Mouse (Mus musculus): Measurements from ENCODE around the gene Olfr391-ps. TPM values are rescaled to one million over a fixed set of nuclear protein-coding genes. Genes with fewer than 3 reads are reported as not detected.

The Olfr391-ps gene
- not detected in 2 replicates for polyA plus RNA-seq (2015; fragmentation: Nextera tagmentation; extraction: Ambion mirVana)

DNA sequence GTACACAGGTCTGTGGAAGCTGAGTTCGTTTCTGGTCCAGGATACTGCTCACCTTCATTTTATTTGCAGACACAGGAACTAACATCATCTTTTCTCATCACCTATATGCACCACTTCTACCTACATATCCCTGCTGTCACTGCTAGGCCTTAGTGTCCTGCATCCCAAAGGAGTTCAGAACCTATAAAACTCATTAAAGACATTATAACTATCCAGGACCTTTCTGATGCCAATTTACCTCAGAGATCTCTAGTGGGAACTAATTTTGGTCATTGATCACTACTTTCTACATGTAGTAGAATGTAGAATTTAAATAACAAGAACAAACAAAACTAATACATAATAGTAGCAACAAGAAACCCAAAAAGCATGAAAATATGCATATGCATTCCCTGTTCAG is at the start of gene Olfr391-ps:
Gene Olfr391-ps (minus strand): TSS at position 101 of the 400 bp plus-strand sequence.
- H3K36me3 ChIP-seq, result no peaks in the 10 kb centered on the region
- H3K9me3 ChIP-seq, result no peaks in the 10 kb centered on the region
- H3K4me2 ChIP-seq, result no peak within 1 kb of the TSS
- no peak within 1 kb of the TSS for H3K9ac ChIP-seq
- no peaks in the 10 kb centered on the region for H3K4me1 ChIP-seq
- H3K27me3 ChIP-seq, result no peaks in the 10 kb centered on the region
- H3K27ac ChIP-seq, result no peak within 1 kb of the TSS
- WGBS, result 17% methylated on average over 1 of the region's 1 CpGs
- no peak within 1 kb of the TSS for H3K4me3 ChIP-seq
- ATAC-seq (ENCODE audit: borderline replicate concordance, extremely low read depth, low FRiP score, low TSS enrichment), result no peak

DNA sequence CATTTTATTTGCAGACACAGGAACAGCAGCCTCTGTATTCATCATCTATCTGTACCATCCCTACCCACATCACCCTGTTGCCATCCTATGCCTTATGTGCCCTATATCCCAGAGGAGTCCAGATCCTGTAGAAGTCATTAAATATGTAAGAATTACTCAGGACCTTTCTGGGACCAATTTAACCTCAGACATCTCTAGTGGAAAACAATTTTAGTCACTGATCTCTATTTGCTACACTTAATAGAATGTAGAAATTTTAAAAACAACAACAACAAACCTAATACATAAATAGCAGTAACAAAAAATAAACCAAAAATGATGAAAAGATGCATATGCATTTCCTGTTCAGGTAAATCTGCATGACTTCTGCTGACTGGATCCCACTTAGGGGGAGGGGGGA is 48.5 kb upstream of the Olfr391-ps start, which contains the start of gene Olfr393:
Gene Olfr393 (minus strand): TSS at position 101 of the 400 bp plus-strand sequence.
- Histone ChIP-seq H3K4me2 (no peak within 1 kb of the TSS), H3K27me3 (no peaks in the 10 kb centered on the region), H3K9ac (no peak within 1 kb of the TSS), H3K27ac (no peak within 1 kb of the TSS), H3K4me3 (no peak within 1 kb of the TSS), H3K4me1 (no peaks in the 10 kb centered on the region), H3K9me3 (no peaks in the 10 kb centered on the region), H3K36me3 (no peaks in the 10 kb centered on the region)
- ATAC-seq (ENCODE audit: borderline replicate concordance, extremely low read depth, low FRiP score, low TSS enrichment), result no peak

DNA sequence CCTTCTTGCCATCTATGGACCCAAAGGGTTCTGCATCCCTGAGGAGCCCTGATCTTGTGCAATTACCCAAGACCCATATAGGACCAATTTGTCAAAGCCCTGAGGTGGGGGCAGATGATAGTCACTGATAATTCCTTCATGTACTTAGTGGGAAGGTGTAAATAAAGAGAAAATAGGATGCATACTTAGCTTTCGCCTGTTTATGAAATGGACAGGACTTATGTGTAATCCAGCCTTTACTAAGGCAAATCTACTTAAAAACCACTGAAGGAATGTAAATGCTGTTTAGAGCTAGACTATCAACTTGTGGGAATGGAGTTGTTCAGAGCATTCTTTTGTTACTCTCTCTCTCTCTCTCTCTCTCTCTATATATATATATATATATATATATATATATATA is 14.1 kb upstream of the Olfr391-ps start, which contains the start of gene Olfr392:
Gene Olfr392 (minus strand): TSS at position 101 of the 400 bp plus-strand sequence.
- no peaks in the 10 kb centered on the region for H3K9me3 ChIP-seq
- 90% methylated on average over 1 of the region's 1 CpGs for WGBS
- H3K4me3 ChIP-seq, result no peak within 1 kb of the TSS
- H3K27me3 ChIP-seq, result no peaks in the 10 kb centered on the region
- H3K9ac ChIP-seq, result no peak within 1 kb of the TSS
- no peaks in the 10 kb centered on the region for H3K4me1 ChIP-seq
- no peak within 1 kb of the TSS for H3K4me2 ChIP-seq
- H3K27ac ChIP-seq, result no peak within 1 kb of the TSS
- no peak for ATAC-seq (ENCODE audit: borderline replicate concordance, extremely low read depth, low FRiP score, low TSS enrichment)
- H3K36me3 ChIP-seq, result no peaks in the 10 kb centered on the region

DNA sequence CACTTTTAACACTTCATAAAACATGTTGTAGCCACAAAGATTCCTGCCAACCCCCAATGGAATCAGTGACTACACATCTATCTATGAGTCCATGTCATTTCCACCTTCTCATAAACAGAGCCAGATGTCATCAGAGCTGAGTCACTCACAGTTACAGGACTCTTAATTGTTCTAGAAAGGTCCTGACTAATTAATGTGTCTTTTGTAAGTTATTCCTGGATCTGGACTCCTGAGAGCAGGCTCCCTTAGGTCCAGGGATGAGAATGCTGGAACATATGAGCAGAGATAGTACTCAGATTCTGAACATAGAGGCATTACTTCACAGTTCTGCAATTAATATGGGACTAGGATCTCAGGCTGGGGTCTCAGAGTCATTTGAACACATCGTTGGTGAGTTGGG is 20.2 kb downstream of the Olfr391-ps start, which contains the start of gene Olfr390:
Gene Olfr390 (plus strand): TSS at position 301 of the 400 bp plus-strand sequence.
- Histone ChIP-seq H3K4me2 (no peak within 1 kb of the TSS), H3K27me3 (no peaks in the 10 kb centered on the region), H3K27ac (no peak within 1 kb of the TSS), H3K36me3 (no peaks in the 10 kb centered on the region), H3K4me3 (no peak within 1 kb of the TSS), H3K9ac (no peak within 1 kb of the TSS), H3K9me3 (no peaks in the 10 kb centered on the region), H3K4me1 (no peaks in the 10 kb centered on the region)
- 63% methylated on average over 1 of the region's 1 CpGs for WGBS
- ATAC-seq (ENCODE audit: borderline replicate concordance, extremely low read depth, low FRiP score, low TSS enrichment), result no peak

DNA sequence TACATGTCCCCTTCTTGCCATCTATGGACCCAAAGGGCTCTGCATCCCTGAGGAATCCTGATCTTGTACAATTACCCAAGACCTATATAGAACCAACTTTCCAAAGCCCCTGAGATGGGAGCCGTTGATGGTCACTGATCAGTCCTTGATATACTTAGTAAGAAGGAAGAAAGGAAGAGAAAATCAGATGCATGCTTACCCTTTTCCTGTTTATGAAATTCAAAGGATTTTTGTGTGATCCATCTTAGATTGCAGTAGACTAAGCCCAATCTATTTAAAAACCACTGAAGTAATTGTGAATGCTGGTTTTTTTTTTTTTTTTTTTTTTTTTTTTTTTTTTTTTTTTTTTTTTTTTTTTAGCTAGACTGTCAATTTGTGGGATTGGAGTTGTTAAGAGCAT is 22.2 kb downstream of the Olfr391-ps start, which contains the start of gene Olfr389:
Gene Olfr389 (minus strand): TSS at position 101 of the 400 bp plus-strand sequence.
- ATAC-seq (ENCODE audit: borderline replicate concordance, extremely low read depth, low FRiP score, low TSS enrichment), result no peak
- Histone ChIP-seq H3K9me3 (no peaks in the 10 kb centered on the region), H3K4me3 (no peak within 1 kb of the TSS), H3K27ac (no peak within 1 kb of the TSS), H3K9ac (no peak within 1 kb of the TSS), H3K36me3 (no peaks in the 10 kb centered on the region), H3K4me2 (no peak within 1 kb of the TSS), H3K4me1 (no peaks in the 10 kb centered on the region), H3K27me3 (no peaks in the 10 kb centered on the region)
- 78% methylated on average over 1 of the region's 1 CpGs for WGBS

DNA sequence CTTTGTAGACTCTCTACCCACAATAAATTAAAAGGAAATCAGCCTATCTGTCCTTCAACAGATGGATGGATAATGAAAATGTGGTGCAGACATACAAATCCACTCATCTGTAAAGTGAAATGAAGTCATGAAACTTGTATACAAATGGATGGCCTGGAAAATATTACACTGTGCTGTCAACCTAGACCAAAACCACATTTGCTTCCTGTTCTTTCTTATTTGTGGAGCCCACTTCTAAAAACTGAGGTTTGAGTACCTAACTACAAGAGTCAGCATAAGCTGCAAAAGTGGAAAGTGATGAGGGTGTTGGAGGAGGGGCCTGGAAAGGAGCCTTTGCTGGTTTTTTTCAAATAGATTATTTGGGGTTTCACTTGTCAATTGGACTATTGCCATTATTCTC is 43.7 kb downstream of the Olfr391-ps start:
- no peak overlapping the region for H3K9ac ChIP-seq
- H3K4me1 ChIP-seq, result no peaks in the 10 kb centered on the region
- no peak for ATAC-seq (ENCODE audit: borderline replicate concordance, extremely low read depth, low FRiP score, low TSS enrichment)

More for the DNA sequence above, 43.7 kb downstream of the Olfr391-ps start:
- Histone ChIP-seq H3K27me3 (no peaks in the 10 kb centered on the region), H3K27ac (no peak overlapping the region), H3K4me2 (no peak overlapping the region), H3K36me3 (no peaks in the 10 kb centered on the region), H3K9me3 (no peaks in the 10 kb centered on the region), H3K4me3 (no peak overlapping the region)

Other genes with a start within 250 kb of the Olfr391-ps start
- not detected in 2 replicates for gene Olfr385, start 210.0 kb downstream of the Olfr391-ps start, polyA plus RNA-seq (2015; fragmentation: Nextera tagmentation; extraction: Ambion mirVana)
- gene Olfr384, start 204.5 kb downstream of the Olfr391-ps start, polyA plus RNA-seq (2015; fragmentation: Nextera tagmentation; extraction: Ambion mirVana), result not detected in 2 replicates
- not detected in 2 replicates for gene Zfp735, start 114.3 kb downstream of the Olfr391-ps start, polyA plus RNA-seq (2015; fragmentation: Nextera tagmentation; extraction: Ambion mirVana)
- not detected in 2 replicates for gene Olfr389, start 22.3 kb downstream of the Olfr391-ps start, polyA plus RNA-seq (2015; fragmentation: Nextera tagmentation; extraction: Ambion mirVana)
- gene Olfr390, start 20.1 kb downstream of the Olfr391-ps start, polyA plus RNA-seq (2015; fragmentation: Nextera tagmentation; extraction: Ambion mirVana), result not detected in 2 replicates
- gene Olfr392, start 14.0 kb upstream of the Olfr391-ps start, polyA plus RNA-seq (2015; fragmentation: Nextera tagmentation; extraction: Ambion mirVana), result not detected in 2 replicates
- gene Olfr393, start 48.4 kb upstream of the Olfr391-ps start, polyA plus RNA-seq (2015; fragmentation: Nextera tagmentation; extraction: Ambion mirVana), result not detected in 2 replicates
- gene Olfr394, start 87.7 kb upstream of the Olfr391-ps start, polyA plus RNA-seq (2015; fragmentation: Nextera tagmentation; extraction: Ambion mirVana), result not detected in 2 replicates
- gene Olfr395, start 106.2 kb upstream of the Olfr391-ps start, polyA plus RNA-seq (2015; fragmentation: Nextera tagmentation; extraction: Ambion mirVana), result not detected in 2 replicates
- gene Olfr23, start 133.6 kb upstream of the Olfr391-ps start, polyA plus RNA-seq (2015; fragmentation: Nextera tagmentation; extraction: Ambion mirVana), result not detected in 2 replicates
- gene Olfr397, start 157.8 kb upstream of the Olfr391-ps start, polyA plus RNA-seq (2015; fragmentation: Nextera tagmentation; extraction: Ambion mirVana), result not detected in 2 replicates
- gene Olfr398, start 187.4 kb upstream of the Olfr391-ps start, polyA plus RNA-seq (2015; fragmentation: Nextera tagmentation; extraction: Ambion mirVana), result not detected in 2 replicates